Mouse (Mus musculus): ENCODE data around the gene Xlr4b. TPM values are rescaled to one million over a fixed set of nuclear protein-coding genes. Genes with fewer than 3 reads are reported as not detected.
"Not testable (repeated sequence)": the region's sequence is repeated elsewhere in the genome, so short reads cannot be mapped to it uniquely, and the experiment has no call there.

The Xlr4b gene
- polyA plus RNA-seq (2014; fragmentation: Nextera tagmentation; extraction: Ambion mirVana), result 0.38 and 0.64 TPM in 2 replicates

- 82% methylated on average over 10 of the region's 19 CpGs for WGBS
- H3K27ac ChIP-seq (ENCODE audit: low read depth, low read length); H3K9me3 ChIP-seq (ENCODE audit: control insufficient read depth, low read length); DNase-seq (ENCODE audit: low spot score); H3K9ac ChIP-seq (ENCODE audit: low read length); H3K27me3 ChIP-seq (ENCODE audit: control insufficient read depth, insufficient read depth, low read length); H3K4me2 ChIP-seq (ENCODE audit: low read depth); H3K36me3 ChIP-seq (ENCODE audit: control insufficient read depth, insufficient read depth, low read length); ATAC-seq (ENCODE audit: insufficient read depth, low FRiP score, low TSS enrichment); H3K4me3 ChIP-seq (ENCODE audit: low read depth, low read length); H3K4me1 ChIP-seq (ENCODE audit: control insufficient read depth, insufficient read depth, low read length): not testable (repeated sequence)
Observed at GRCm38 (mm10) chrX:73213819-73214564, at the start of gene Xlr4b. TSS of gene Xlr4b (plus strand) at chrX:73214333.

- 100% methylated on average over 2 of the region's 15 CpGs for WGBS
- not testable (repeated sequence) for ATAC-seq (ENCODE audit: insufficient read depth, low FRiP score, low TSS enrichment); H3K4me3 ChIP-seq (ENCODE audit: low read depth, low read length); H3K9ac ChIP-seq (ENCODE audit: low read length); H3K4me2 ChIP-seq (ENCODE audit: low read depth); H3K27me3 ChIP-seq (ENCODE audit: control insufficient read depth, insufficient read depth, low read length); DNase-seq (ENCODE audit: low spot score); H3K36me3 ChIP-seq (ENCODE audit: control insufficient read depth, insufficient read depth, low read length); H3K9me3 ChIP-seq (ENCODE audit: control insufficient read depth, low read length); H3K27ac ChIP-seq (ENCODE audit: low read depth, low read length); H3K4me1 ChIP-seq (ENCODE audit: control insufficient read depth, insufficient read depth, low read length)
Observed at GRCm38 (mm10) chrX:73176889-73177288, 37.2 kb upstream of the Xlr4b start, which contains the start of gene Spin2d. TSS of gene Spin2d (minus strand) at chrX:73176989.

- not testable (repeated sequence) for ATAC-seq (ENCODE audit: insufficient read depth, low FRiP score, low TSS enrichment); H3K4me1 ChIP-seq (ENCODE audit: control insufficient read depth, insufficient read depth, low read length); H3K4me2 ChIP-seq (ENCODE audit: low read depth); H3K4me3 ChIP-seq (ENCODE audit: low read depth, low read length); H3K27me3 ChIP-seq (ENCODE audit: control insufficient read depth, insufficient read depth, low read length); H3K36me3 ChIP-seq (ENCODE audit: control insufficient read depth, insufficient read depth, low read length); H3K9ac ChIP-seq (ENCODE audit: low read length); H3K9me3 ChIP-seq (ENCODE audit: control insufficient read depth, low read length); H3K27ac ChIP-seq (ENCODE audit: low read depth, low read length)
- peak; percentile 13 for DNase-seq (ENCODE audit: low spot score)
- WGBS, result 82% methylated on average over 10 of the region's 12 CpGs
Observed at GRCm38 (mm10) chrX:73191934-73192333, 22.2 kb upstream of the Xlr4b start, which contains the start of gene Xlr3b. TSS of gene Xlr3b (plus strand) at chrX:73192207.

DNA sequence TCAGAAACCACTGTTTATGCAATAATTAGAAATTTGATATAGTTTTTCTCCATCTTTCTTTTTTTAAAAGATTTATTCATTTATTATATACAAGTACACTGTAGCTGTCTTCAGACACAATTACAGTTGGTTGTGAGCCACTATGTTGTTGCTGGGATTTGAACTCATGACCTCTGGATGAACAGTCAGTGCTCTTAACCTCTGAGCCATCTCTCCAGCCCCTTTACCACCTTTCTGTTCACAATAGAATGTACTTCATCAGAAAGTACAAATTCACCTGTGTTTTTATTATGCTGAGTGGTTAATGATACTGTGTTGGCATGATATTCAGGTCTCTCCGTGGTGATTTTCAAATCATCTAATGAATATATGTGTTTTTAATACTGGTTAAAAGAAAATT, 11.2 kb downstream of the Xlr4b start:
- DNase-seq (ENCODE audit: low spot score) (no peak), ATAC-seq (ENCODE audit: insufficient read depth, low FRiP score, low TSS enrichment) (no peak)
- Histone ChIP-seq H3K4me2 (ENCODE audit: low read depth) (no peak overlapping the region), H3K9ac (ENCODE audit: low read length) (no peak overlapping the region), H3K27ac (ENCODE audit: low read depth, low read length) (no peak overlapping the region), H3K9me3 (ENCODE audit: control insufficient read depth, low read length) (no peaks in the 10 kb centered on the region), H3K36me3 (ENCODE audit: control insufficient read depth, insufficient read depth, low read length) (no peaks in the 10 kb centered on the region), H3K4me3 (ENCODE audit: low read depth, low read length) (no peak overlapping the region), H3K27me3 (ENCODE audit: control insufficient read depth, insufficient read depth, low read length) (no peaks in the 10 kb centered on the region), H3K4me1 (ENCODE audit: control insufficient read depth, insufficient read depth, low read length) (no peaks in the 10 kb centered on the region)
- WGBS, result 51% methylated on average over 1 of the region's 1 CpGs

DNA sequence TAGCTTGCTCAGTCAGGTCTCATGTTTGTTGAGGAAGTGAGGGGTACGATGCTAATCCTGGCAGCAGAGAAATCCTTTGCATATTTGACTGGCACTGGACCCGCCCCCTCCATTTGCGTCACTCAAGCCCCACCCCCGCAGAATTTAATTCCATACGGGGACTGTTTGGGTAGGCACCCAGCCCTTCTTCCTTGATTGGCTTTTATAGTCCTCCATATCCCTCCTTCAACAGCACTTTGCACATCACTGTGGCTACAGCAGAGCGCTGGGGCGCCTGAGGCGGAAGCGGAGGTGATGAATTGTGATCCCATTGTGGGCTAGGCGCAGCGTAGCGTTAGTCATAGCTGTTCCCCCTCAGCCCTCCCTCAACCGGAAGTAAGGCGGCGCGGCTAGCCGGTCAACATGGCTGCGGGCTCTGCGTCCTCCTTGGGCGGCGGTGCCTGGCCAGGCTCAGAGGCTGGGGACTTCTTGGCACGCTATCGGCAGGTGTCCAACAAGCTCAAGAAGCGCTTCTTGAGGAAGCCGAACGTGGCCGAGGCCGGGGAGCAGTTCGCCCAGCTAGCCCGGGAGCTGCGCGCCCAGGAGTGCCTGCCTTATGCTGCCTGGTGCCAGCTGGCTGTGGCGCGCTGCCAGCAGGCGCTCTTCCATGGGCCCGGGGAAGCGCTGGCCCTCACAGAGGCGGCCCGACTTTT, 13.9 kb downstream of the Xlr4b start, which contains the start of gene F8a:
Gene F8a, plus strand, starts transcription at position 378 of the 692 bp plus-strand sequence.
- H3K9me3 ChIP-seq (ENCODE audit: control insufficient read depth, low read length), result no peaks in the 10 kb centered on the region
- peak within 1 kb of the TSS; percentile 61 for H3K4me3 ChIP-seq (ENCODE audit: low read depth, low read length)
- peak; percentile 97 for ATAC-seq (ENCODE audit: insufficient read depth, low FRiP score, low TSS enrichment)
- peak; percentile 85 for DNase-seq (ENCODE audit: low spot score)
- no peaks in the 10 kb centered on the region for H3K27me3 ChIP-seq (ENCODE audit: control insufficient read depth, insufficient read depth, low read length)
- H3K27ac ChIP-seq (ENCODE audit: low read depth, low read length), result peak within 1 kb of the TSS; percentile 82
- 12% methylated on average over 36 of the region's 39 CpGs for WGBS
- H3K36me3 ChIP-seq (ENCODE audit: control insufficient read depth, insufficient read depth, low read length), result no peaks in the 10 kb centered on the region
- peak within 1 kb of the TSS; percentile 71 for H3K9ac ChIP-seq (ENCODE audit: low read length)
- H3K4me1 ChIP-seq (ENCODE audit: control insufficient read depth, insufficient read depth, low read length), result no peaks in the 10 kb centered on the region
- H3K4me2 ChIP-seq (ENCODE audit: low read depth), result peak within 1 kb of the TSS; percentile 77

- Histone ChIP-seq H3K4me3 (ENCODE audit: low read depth, low read length) (peak overlapping the region; percentile 61), H3K4me2 (ENCODE audit: low read depth) (peak overlapping the region; percentile 77), H3K27ac (ENCODE audit: low read depth, low read length) (peak overlapping the region; percentile 82), H3K27me3 (ENCODE audit: control insufficient read depth, insufficient read depth, low read length) (no peaks in the 10 kb centered on the region), H3K4me1 (ENCODE audit: control insufficient read depth, insufficient read depth, low read length) (no peaks in the 10 kb centered on the region), H3K9me3 (ENCODE audit: control insufficient read depth, low read length) (no peaks in the 10 kb centered on the region), H3K36me3 (ENCODE audit: control insufficient read depth, insufficient read depth, low read length) (no peaks in the 10 kb centered on the region), H3K9ac (ENCODE audit: low read length) (peak overlapping the region; percentile 71)
- peak; percentile 65 for ATAC-seq (ENCODE audit: insufficient read depth, low FRiP score, low TSS enrichment)
- 24% methylated on average over 43 of the region's 51 CpGs for WGBS
- DNase-seq (ENCODE audit: low spot score), result peak; percentile 39
Observed at GRCm38 (mm10) chrX:73228606-73229214, 14.6 kb downstream of the Xlr4b start.

GRCm38 (mm10) chrX:73229288-73229687, 15.2 kb downstream of the Xlr4b start:
- H3K4me3 ChIP-seq (ENCODE audit: low read depth, low read length), result peak overlapping the region; percentile 61
- no peaks in the 10 kb centered on the region for H3K4me1 ChIP-seq (ENCODE audit: control insufficient read depth, insufficient read depth, low read length)
- 34% methylated on average over 3 of the region's 3 CpGs for WGBS
- peak overlapping the region; percentile 71 for H3K9ac ChIP-seq (ENCODE audit: low read length)
- H3K27ac ChIP-seq (ENCODE audit: low read depth, low read length), result no peak overlapping the region
- no peaks in the 10 kb centered on the region for H3K36me3 ChIP-seq (ENCODE audit: control insufficient read depth, insufficient read depth, low read length)
- H3K9me3 ChIP-seq (ENCODE audit: control insufficient read depth, low read length), result no peaks in the 10 kb centered on the region
- ATAC-seq (ENCODE audit: insufficient read depth, low FRiP score, low TSS enrichment) (no peak), DNase-seq (ENCODE audit: low spot score) (no peak)
- H3K4me2 ChIP-seq (ENCODE audit: low read depth), result peak overlapping the region; percentile 77
- H3K27me3 ChIP-seq (ENCODE audit: control insufficient read depth, insufficient read depth, low read length), result no peaks in the 10 kb centered on the region

- H3K27ac ChIP-seq (ENCODE audit: low read depth, low read length); DNase-seq (ENCODE audit: low spot score); H3K9me3 ChIP-seq (ENCODE audit: control insufficient read depth, low read length); H3K4me1 ChIP-seq (ENCODE audit: control insufficient read depth, insufficient read depth, low read length); H3K4me2 ChIP-seq (ENCODE audit: low read depth); H3K27me3 ChIP-seq (ENCODE audit: control insufficient read depth, insufficient read depth, low read length); H3K9ac ChIP-seq (ENCODE audit: low read length); H3K4me3 ChIP-seq (ENCODE audit: low read depth, low read length); ATAC-seq (ENCODE audit: insufficient read depth, low FRiP score, low TSS enrichment); H3K36me3 ChIP-seq (ENCODE audit: control insufficient read depth, insufficient read depth, low read length): not testable (repeated sequence)
- whole genome bisulfite sequencing, result 94% methylated on average over 7 of the region's 14 CpGs
Observed at GRCm38 (mm10) chrX:73242821-73243325, 28.7 kb downstream of the Xlr4b start, which contains the start of gene Xlr4c. TSS of gene Xlr4c (minus strand) at chrX:73243130.

Measured in neural tube, embryonic 11.5 days (tissue).